Mouse (Mus musculus) heart, embryonic 15.5 days (tissue): ENCODE measurements at regions not wholly inside any gene's neighbourhood (a gene's known extent, or its start where the extent isn't known, plus 50 kb on each side); places are given as distances from the start of the nearest gene placed in this dataset.

Source experiments
- ATAC-seq: fragments of 200-750 bp; cut with Nextera tagmentation; replicated peaks from 2 replicates; pipeline ENCODE4 v1.8.0; 2017; ENCODE audit warnings: low read depth, moderate TSS enrichment; ENCODE audit not compliant: insufficient number of reproducible peaks, insufficient read depth, low FRiP score
- H3K27ac ChIP-seq: fragments of 300-500 bp; sonication (generic); 2 replicates; pipeline ENCODE4 v1.5.1; 2015; ENCODE audit warnings: mild to moderate bottlenecking, inconsistent platforms
- H3K27me3 ChIP-seq: fragments of 300-500 bp; sonication (generic); 2 replicates; pipeline ENCODE4 v1.6.1; 2015; ENCODE audit warnings: inconsistent platforms
- H3K36me3 ChIP-seq: fragments of 300-500 bp; sonication (generic); 2 replicates; pipeline ENCODE4 v1.6.1; 2015; ENCODE audit warnings: mild to moderate bottlenecking, inconsistent platforms
- H3K4me1 ChIP-seq: fragments of 300-500 bp; sonication (generic); replicated peaks from 2 replicates; pipeline ENCODE4 v1.6.1; 2015; ENCODE audit warnings: inconsistent platforms
- H3K4me2 ChIP-seq: fragments of 300-500 bp; sonication (generic); 2 replicates; pipeline ENCODE4 v1.6.1; 2015; ENCODE audit warnings: inconsistent platforms, mild to moderate bottlenecking, moderate library complexity
- H3K4me3 ChIP-seq: fragments of 300-500 bp; sonication (generic); 2 replicates; pipeline ENCODE4 v1.5.1; 2015; ENCODE audit warnings: mild to moderate bottlenecking, inconsistent platforms
- H3K9ac ChIP-seq: fragments of 300-500 bp; sonication (generic); 2 replicates; pipeline ENCODE4 v1.6.1; 2015; ENCODE audit warnings: mild to moderate bottlenecking, inconsistent platforms
- H3K9me3 ChIP-seq: fragments of 300-500 bp; sonication (generic); replicated peaks from 2 replicates; pipeline ENCODE4 v1.6.1; 2016; ENCODE audit warnings: inconsistent platforms
- WGBS: fragments of 180-500 bp; shearing (Covaris S2); methylation state at CpG from one replicate; pipeline ENCODE4 v1.1.7; 2015; ENCODE audit warnings: mixed read lengths; 5-methylcytosine and 5-hydroxymethylcytosine counted together

DNA sequence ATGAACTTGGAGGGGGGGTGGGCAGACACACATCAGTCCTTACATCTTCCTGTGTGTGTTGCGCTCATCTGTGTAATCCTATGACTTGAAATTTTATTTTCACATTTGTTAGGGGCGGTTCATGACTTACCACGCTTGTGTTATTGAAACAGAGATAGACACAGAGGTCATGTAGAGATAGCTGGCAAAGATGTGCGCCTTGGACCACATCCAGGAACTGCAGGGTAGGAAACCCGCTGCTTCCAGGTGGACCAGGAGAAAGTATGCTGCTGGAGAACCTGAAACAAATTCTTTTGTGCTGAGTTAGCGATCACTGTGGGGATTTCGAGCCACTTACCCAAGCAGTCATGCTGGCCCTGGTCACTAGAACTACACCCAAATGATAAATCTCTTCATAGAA, 89.1 kb downstream of the Kcnj2 start:
- H3K27me3 ChIP-seq: no peaks in the 10 kb centered on the region
- no peak overlapping the region for H3K4me3 ChIP-seq
- H3K36me3 ChIP-seq: no peaks in the 10 kb centered on the region
- WGBS: 75% methylated on average over 7 of the region's 7 CpGs
- H3K4me2 ChIP-seq: no peak overlapping the region
- H3K9ac ChIP-seq: no peak overlapping the region
- no peaks in the 10 kb centered on the region for H3K9me3 ChIP-seq
- H3K27ac ChIP-seq: no peak overlapping the region
- H3K4me1 ChIP-seq: no peaks in the 10 kb centered on the region
- no peak for ATAC-seq

DNA sequence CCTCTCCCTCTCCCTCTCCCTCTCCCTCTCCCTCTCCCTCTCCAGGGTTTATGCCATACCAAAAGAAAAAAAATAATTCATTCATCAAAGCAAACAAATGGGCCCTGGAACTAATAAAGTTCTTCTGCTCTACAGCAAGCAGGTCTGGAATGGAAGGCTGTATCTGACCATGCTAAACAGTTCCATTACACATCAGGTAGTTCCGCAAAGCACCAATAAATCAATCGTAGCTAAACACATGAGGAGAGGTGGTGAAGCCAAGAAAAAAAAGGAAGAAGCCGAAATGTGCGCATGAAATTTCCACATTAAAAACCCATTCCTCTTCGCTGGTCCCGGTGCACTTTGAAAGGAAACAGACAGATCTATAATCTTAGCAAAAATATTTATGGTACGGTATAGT, 89.8 kb downstream of the Kcnj2 start:
- H3K27me3 ChIP-seq: no peaks in the 10 kb centered on the region
- H3K4me2 ChIP-seq: no peak overlapping the region
- H3K36me3 ChIP-seq: no peaks in the 10 kb centered on the region
- no peak for ATAC-seq
- no peaks in the 10 kb centered on the region for H3K4me1 ChIP-seq
- WGBS: 82% methylated on average over 7 of the region's 7 CpGs
- no peak overlapping the region for H3K9ac ChIP-seq
- H3K9me3 ChIP-seq: no peaks in the 10 kb centered on the region
- H3K27ac ChIP-seq: no peak overlapping the region
- H3K4me3 ChIP-seq: no peak overlapping the region

DNA sequence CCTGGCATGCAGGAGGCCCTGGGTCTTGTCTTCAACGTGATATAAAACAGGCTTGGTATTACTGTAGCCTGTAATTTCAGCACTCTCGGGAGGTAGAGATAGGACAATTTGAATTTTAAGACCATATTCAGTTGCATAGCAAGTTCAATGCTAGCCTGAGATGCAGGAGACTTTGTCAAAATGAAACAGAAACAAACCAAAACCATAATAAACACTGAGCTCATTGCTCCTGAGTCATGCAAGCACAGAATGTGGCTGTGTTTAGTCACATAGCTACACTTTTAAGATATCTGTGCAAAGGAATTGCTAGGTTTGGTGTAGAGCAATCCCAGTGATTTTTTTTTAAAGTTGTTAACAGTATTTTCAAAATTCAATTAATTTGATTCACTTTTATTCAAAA, 93.3 kb downstream of the Kcnj2 start:
- 57% methylated on average over 2 of the region's 2 CpGs for WGBS
- Histone ChIP-seq H3K27me3 (no peaks in the 10 kb centered on the region), H3K4me2 (no peak overlapping the region), H3K4me1 (no peaks in the 10 kb centered on the region), H3K36me3 (no peaks in the 10 kb centered on the region), H3K27ac (no peak overlapping the region), H3K4me3 (no peak overlapping the region), H3K9ac (no peak overlapping the region), H3K9me3 (no peaks in the 10 kb centered on the region)
- ATAC-seq: no peak

DNA sequence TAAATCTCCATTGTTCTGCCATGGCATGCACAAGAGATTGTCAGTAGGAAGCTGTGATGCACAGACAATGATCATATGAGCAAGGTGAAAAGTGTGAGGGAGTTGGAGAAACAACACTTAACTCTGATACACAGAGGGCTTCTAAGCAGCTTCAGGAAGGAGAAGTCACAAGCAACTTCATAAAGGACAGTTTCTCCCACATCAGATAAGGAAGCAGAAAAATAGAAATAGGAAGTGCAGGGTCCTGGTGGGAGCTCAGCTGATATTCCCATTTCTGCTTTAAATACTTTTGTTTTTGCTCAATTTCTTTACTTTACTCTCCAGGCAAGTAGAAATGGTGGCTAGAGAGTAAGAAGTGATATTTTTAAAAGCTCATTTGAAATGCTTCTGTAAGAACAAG, 98.9 kb downstream of the Kcnj2 start:
- Histone ChIP-seq H3K36me3 (no peaks in the 10 kb centered on the region), H3K9ac (no peak overlapping the region), H3K9me3 (no peaks in the 10 kb centered on the region), H3K4me1 (no peaks in the 10 kb centered on the region), H3K27ac (no peak overlapping the region), H3K4me3 (no peak overlapping the region), H3K4me2 (no peak overlapping the region), H3K27me3 (no peaks in the 10 kb centered on the region)
- no peak for ATAC-seq

DNA sequence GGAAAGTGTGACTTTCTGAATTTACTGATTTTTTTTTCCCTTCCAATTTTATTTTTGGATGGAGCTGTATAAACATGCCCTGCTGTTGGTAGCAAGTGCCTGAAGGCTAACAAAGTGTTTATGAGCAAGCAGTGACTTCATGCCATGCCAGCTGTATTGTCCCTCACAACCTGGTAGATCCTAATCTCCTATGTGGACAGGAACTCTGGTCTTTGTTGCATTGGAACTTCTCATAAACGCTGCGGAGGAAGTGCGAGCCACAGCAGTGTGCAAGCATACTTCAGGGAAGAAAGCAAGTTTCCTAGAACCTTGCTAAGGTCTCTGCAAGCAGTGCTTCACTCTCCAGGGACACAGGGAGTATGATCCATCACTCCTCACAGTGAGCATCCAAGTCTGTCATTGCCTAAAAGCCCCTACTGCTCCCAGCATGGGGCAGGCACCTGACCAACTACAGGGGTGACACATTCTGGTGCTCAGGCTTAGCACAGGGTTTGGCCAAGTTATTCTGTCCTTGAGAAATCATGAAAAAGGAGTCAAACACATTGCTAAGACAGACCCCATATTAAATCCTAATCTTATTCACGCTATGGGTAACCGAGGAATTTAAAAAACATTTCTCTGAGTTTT, 104.3 kb downstream of the Kcnj2 start:
- H3K36me3 ChIP-seq: no peaks in the 10 kb centered on the region
- no peak overlapping the region for H3K4me3 ChIP-seq
- no peak for ATAC-seq
- no peaks in the 10 kb centered on the region for H3K9me3 ChIP-seq
- H3K4me2 ChIP-seq: no peak overlapping the region
- H3K9ac ChIP-seq: no peak overlapping the region
- H3K27me3 ChIP-seq: no peaks in the 10 kb centered on the region
- 82% methylated on average over 5 of the region's 5 CpGs for WGBS
- H3K27ac ChIP-seq: no peak overlapping the region
- no peaks in the 10 kb centered on the region for H3K4me1 ChIP-seq

DNA sequence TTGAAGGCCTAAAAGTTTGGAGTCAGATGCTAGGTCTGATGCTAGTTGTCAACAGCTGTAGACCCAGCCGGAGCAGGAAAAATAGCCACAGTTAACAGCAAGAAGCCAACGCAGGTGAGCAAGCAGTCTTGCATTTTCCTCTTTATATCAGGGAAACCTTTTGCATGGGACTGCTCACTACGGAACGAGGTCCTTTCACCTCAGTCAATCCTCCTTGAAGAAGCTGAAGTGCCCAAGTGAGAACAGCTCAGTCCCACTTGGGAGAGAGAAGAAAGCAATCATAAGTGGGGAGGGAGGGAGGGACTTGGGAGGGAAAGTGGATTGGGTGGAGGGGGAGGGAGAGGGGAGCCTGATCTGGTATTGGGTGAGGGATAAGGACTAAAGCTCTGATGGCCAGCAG, 107.6 kb downstream of the Kcnj2 start:
- Histone ChIP-seq H3K4me3 (no peak overlapping the region), H3K27ac (no peak overlapping the region), H3K36me3 (no peaks in the 10 kb centered on the region), H3K9ac (no peak overlapping the region), H3K4me1 (no peaks in the 10 kb centered on the region), H3K9me3 (no peaks in the 10 kb centered on the region), H3K4me2 (no peak overlapping the region), H3K27me3 (no peaks in the 10 kb centered on the region)
- ATAC-seq: no peak
- WGBS: 79% methylated on average over 4 of the region's 4 CpGs

DNA sequence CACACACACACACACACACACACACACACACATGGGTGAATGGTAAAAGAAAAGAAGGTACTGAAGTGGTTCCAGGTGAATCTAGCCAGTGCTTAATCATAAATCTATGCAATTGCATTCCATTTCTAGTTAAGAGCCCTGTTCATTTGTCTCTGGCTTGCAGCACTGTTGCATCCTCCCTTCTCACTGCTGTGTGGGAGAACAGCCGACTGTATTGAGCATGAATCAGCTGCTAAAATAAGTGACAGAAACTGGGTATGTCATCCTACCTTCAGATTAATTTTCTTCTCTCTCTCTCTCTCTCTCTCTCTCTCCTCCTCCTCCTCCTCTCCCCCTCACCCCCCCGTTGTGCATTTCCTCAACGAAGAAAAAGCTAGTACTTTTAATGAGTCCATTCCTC, 109.6 kb downstream of the Kcnj2 start:
- Histone ChIP-seq H3K27ac (no peak overlapping the region), H3K9me3 (no peaks in the 10 kb centered on the region), H3K4me2 (no peak overlapping the region), H3K27me3 (no peaks in the 10 kb centered on the region), H3K36me3 (no peaks in the 10 kb centered on the region), H3K9ac (no peak overlapping the region), H3K4me3 (no peak overlapping the region), H3K4me1 (no peaks in the 10 kb centered on the region)
- WGBS: 65% methylated on average over 3 of the region's 3 CpGs
- ATAC-seq: no peak

DNA sequence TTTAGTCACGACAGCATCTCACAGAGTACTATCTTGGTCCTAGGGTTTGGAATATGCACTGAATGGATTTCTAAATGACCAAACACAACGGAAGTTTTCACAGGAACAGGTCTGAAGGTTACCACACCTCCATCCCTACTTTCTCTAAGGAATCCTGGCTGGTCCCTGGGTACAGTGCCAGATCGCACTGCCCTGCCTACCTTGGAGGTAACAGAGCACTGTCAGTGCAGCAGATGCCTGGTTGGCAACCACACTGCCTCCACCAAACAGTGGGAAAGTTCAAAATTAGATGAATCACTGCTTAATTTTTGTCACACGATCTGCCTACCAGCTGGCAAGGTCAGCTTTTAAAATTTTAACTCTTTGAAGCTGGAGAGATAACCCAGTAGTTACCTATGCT, 111.6 kb downstream of the Kcnj2 start:
- Histone ChIP-seq H3K4me3 (no peak overlapping the region), H3K4me1 (no peaks in the 10 kb centered on the region), H3K4me2 (no peak overlapping the region), H3K9me3 (no peaks in the 10 kb centered on the region), H3K9ac (no peak overlapping the region), H3K27ac (no peak overlapping the region), H3K27me3 (no peaks in the 10 kb centered on the region), H3K36me3 (no peaks in the 10 kb centered on the region)
- WGBS: 75% methylated on average over 4 of the region's 4 CpGs
- ATAC-seq: no peak

DNA sequence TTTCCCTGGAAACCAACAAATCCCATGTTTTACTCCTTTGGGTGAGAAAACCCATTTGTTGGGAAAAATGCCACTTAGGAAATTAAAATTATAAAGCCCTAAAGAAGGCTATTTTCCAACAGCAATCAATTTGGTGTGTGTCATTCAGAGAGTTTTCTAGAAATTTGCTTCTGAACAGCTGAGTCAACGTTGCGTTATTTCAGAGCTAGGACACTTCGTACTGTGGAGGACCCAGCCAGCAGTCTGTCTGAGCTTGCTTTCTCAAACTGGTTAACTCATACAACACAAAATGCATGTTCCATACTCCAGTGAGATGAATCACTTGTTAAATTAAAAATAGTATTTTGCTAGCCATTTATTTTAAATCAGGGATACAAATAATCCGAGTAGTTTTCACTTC, 131.5 kb downstream of the Kcnj2 start:
- H3K36me3 ChIP-seq: no peaks in the 10 kb centered on the region
- H3K4me2 ChIP-seq: no peak overlapping the region
- WGBS: 79% methylated on average over 4 of the region's 4 CpGs
- no peak overlapping the region for H3K4me3 ChIP-seq
- no peaks in the 10 kb centered on the region for H3K27me3 ChIP-seq
- no peaks in the 10 kb centered on the region for H3K9me3 ChIP-seq
- ATAC-seq: no peak
- H3K9ac ChIP-seq: no peak overlapping the region
- no peak overlapping the region for H3K27ac ChIP-seq
- H3K4me1 ChIP-seq: no peaks in the 10 kb centered on the region

DNA sequence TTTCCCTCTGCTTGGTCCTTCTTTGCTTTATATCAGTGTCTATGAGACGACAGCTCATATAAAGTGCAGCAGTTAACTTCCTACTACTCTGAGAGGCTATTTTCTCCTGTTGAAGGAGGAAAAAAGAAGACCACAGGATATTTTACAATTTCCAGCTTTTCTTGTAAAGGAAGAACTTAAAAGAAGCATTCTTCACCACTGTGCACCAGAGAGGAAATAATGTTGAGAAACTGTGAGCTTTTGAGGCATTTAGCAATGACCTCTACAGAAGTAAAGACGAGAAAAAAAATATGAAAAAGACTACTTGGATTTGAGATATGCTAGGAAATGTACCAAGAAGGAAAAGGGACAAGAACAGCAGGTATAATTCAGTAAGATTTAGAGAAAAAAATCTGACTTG, 134.5 kb downstream of the Kcnj2 start:
- Histone ChIP-seq H3K27me3 (no peaks in the 10 kb centered on the region), H3K4me3 (no peak overlapping the region), H3K36me3 (no peaks in the 10 kb centered on the region), H3K27ac (no peak overlapping the region), H3K4me1 (no peaks in the 10 kb centered on the region), H3K9me3 (no peaks in the 10 kb centered on the region), H3K4me2 (no peak overlapping the region), H3K9ac (no peak overlapping the region)
- WGBS: 68% methylated on average over 2 of the region's 2 CpGs
- ATAC-seq: no peak

DNA sequence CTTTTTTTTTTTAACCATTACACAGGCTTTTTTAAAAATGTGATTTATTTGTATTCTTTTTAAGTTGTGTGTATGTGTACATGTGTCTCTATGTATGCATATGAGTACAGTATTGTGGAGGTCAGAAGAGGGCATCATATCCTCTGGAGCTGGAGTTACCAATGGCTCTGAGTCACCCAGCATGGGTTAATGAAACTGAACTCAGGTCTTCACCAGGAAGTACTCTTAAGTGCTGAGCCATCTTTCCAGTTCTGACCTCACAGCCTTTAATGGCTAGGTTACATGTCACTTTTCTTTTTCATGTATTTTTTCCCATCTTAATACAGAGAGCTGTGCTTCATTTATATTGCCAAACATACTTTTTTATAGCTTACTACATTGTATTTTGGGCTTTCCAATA, 136.8 kb downstream of the Kcnj2 start:
- ATAC-seq: no peak
- no peak overlapping the region for H3K27ac ChIP-seq

DNA sequence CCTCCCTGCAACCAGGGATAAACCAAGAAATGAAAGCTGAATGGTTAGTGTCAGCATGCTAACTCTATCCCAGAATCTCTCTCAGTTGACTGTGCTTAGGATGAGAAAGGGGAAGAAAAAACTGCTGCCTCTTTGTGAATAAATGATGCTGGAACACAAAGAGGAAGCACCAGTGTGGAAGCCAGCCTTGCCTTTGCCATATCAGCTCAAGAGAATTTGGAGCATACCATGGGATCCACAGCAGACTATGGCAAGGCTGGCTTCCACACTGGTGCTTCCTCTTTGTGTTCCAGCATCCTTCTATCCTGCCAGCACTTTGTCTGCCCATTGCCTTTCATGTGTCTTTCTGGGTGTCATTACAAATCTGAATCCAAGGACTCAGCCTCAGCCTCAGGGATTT, 144.6 kb downstream of the Kcnj2 start:
- Histone ChIP-seq H3K4me1 (peaks cover 19% of the 10 kb centered on the region), H3K27ac (no peak overlapping the region), H3K9me3 (no peaks in the 10 kb centered on the region), H3K9ac (no peak overlapping the region), H3K36me3 (no peaks in the 10 kb centered on the region), H3K27me3 (no peaks in the 10 kb centered on the region), H3K4me2 (no peak overlapping the region), H3K4me3 (no peak overlapping the region)
- no peak for ATAC-seq

More for the DNA sequence above, 136.8 kb downstream of the Kcnj2 start:
- H3K36me3 ChIP-seq: no peaks in the 10 kb centered on the region
- no peak overlapping the region for H3K9ac ChIP-seq
- no peaks in the 10 kb centered on the region for H3K27me3 ChIP-seq
- H3K4me3 ChIP-seq: no peak overlapping the region
- no peaks in the 10 kb centered on the region for H3K9me3 ChIP-seq
- no peaks in the 10 kb centered on the region for H3K4me1 ChIP-seq
- no peak overlapping the region for H3K4me2 ChIP-seq
